Mouse (Mus musculus) ES-E14 (cell line): ENCODE data around the gene Mbd3. TPM values are rescaled to one million over a fixed set of nuclear protein-coding genes. Genes with fewer than 3 reads are reported as not detected.
A peak's percentile ranks its signal among the peaks of the same experiment; 100 is the strongest.

Source experiments
- DNase-seq: peaks from one replicate; pipeline ENCODE4 v3.0.0-alpha.2; 2013; ENCODE audit warnings: low read depth, low spot score
- H3K27ac ChIP-seq: 2 replicates; pipeline ENCODE4 v1.5.1; 2012; ENCODE audit warnings: low read depth, mild to moderate bottlenecking, low read length, moderate library complexity, mixed read lengths; ENCODE audit not compliant: poor library complexity, insufficient read depth, severe bottlenecking
- H3K36me3 ChIP-seq: 2 replicates; pipeline ENCODE4 v1.6.1; 2012; ENCODE audit warnings: mild to moderate bottlenecking, low read length, moderate library complexity, mixed read lengths; ENCODE audit not compliant: control insufficient read depth, poor library complexity, insufficient read depth, severe bottlenecking
- H3K4me1 ChIP-seq, 2 experiments: fragments of 150-350 bp in 1 of 2; sonication (generic) in 1 of 2; 2 replicates each; pipeline ENCODE4 v1.6.1; 2012; ENCODE audit warnings: low read length in 2 of 2, mild to moderate bottlenecking in 1 of 2, mixed read lengths in 1 of 2; ENCODE audit not compliant: control insufficient read depth in 2 of 2, insufficient read depth in 2 of 2, poor library complexity in 1 of 2
- H3K4me3 ChIP-seq, 2 experiments: fragments of 150-350 bp in 1 of 2; sonication (generic) in 1 of 2; 2 replicates each; pipeline ENCODE4 v1.5.1; 2012; ENCODE audit warnings: low read length in 2 of 2, low read depth in 1 of 2, mild to moderate bottlenecking in 1 of 2, mixed read lengths in 1 of 2; ENCODE audit not compliant: insufficient read depth in 1 of 2, poor library complexity in 1 of 2, severe bottlenecking in 1 of 2
- H3K9ac ChIP-seq: 2 replicates; pipeline ENCODE4 v1.6.1; 2012; ENCODE audit warnings: low read depth, mild to moderate bottlenecking, low read length, mixed read lengths; ENCODE audit not compliant: poor library complexity, insufficient read depth, severe bottlenecking
- H3K9me3 ChIP-seq: fragments of 150-350 bp; sonication (generic); 2 replicates; pipeline ENCODE4 v1.6.1; 2012; ENCODE audit warnings: low read depth, mild to moderate bottlenecking, low read length; ENCODE audit not compliant: control insufficient read depth, insufficient read depth
- CHD2 ChIP-seq: IDR thresholded peaks from 2 replicates; pipeline ENCODE4 v1.6.1; 2014; ENCODE audit warnings: mild to moderate bottlenecking, low read depth, low read length, inconsistent platforms
- HCFC1 ChIP-seq: IDR thresholded peaks from 2 replicates; pipeline ENCODE4 v1.6.1; 2012; ENCODE audit warnings: low read length, inconsistent platforms, borderline replicate concordance; ENCODE audit not compliant: insufficient read depth
- MAFK ChIP-seq: IDR thresholded peaks from 2 replicates; pipeline ENCODE4 v1.6.1; 2014; ENCODE audit warnings: mild to moderate bottlenecking, low read depth, low read length, inconsistent platforms; ENCODE audit not compliant: insufficient read depth
- ZC3H11A ChIP-seq: IDR thresholded peaks from 2 replicates; pipeline ENCODE4 v1.6.1; 2012; ENCODE audit warnings: low read depth, mild to moderate bottlenecking, inconsistent platforms, low read length, borderline replicate concordance
- ZNF384 ChIP-seq: IDR thresholded peaks from 2 replicates; pipeline ENCODE4 v1.6.1; 2012; ENCODE audit warnings: low read depth, low read length, inconsistent platforms
- in situ Hi-C, 2 experiments: fragments of 600-800 bp; cut with MboI; formaldehyde crosslinking; loops; one replicate each; pipeline ENCODE4 v1.15.1; 2025; ENCODE audit warnings: low sequenced_read_pairs in 2 of 2, inconsistent platforms in 1 of 2; ENCODE audit not compliant: unreplicated experiment in 2 of 2
- total RNA-seq: library from RNA; depleted of rRNA; stranded (reverse); fragments of 300-350 nt; gene quantifications from 2 replicates; pipeline ENCODE4 v1.2.3, GENCODE M21; 2012

Mbd3 gene
- total RNA-seq, 1 experiment = 131 TPM

- in situ Hi-C loops = no loop called here
- Histone ChIP-seq H3K36me3 (peaks cover 80% of the 10 kb centered on the region), H3K9me3 (no peaks in the 10 kb centered on the region), H3K4me1 (peaks cover 0 to 5% of the 10 kb centered on the region in 2 experiments; a peak in 1 of 4 replicates), H3K9ac (no peak overlapping the region), H3K27ac (no peak overlapping the region), H3K4me3 (peak overlapping the region in 1 of 2 experiments; percentile 49; a peak in 1 of 4 replicates)
- TF ChIP-seq ZC3H11A = no peak
- no peak for TF ChIP-seq CHD2
- TF ChIP-seq HCFC1 = no peak
- TF ChIP-seq MAFK = no peak
- TF ChIP-seq ZNF384 = no peak
- no peak for DNase-seq
These were observed 13.5 kb upstream of the Mbd3 start for GRCm38 (mm10) chr10:80412656-80413541.

GRCm38 (mm10) chr10:80407924-80408323 is 8.6 kb upstream of the Mbd3 start:
- no peaks in the 10 kb centered on the region for H3K9me3 ChIP-seq
- H3K27ac ChIP-seq = no peak overlapping the region
- H3K4me3 ChIP-seq = no peak overlapping the region
- H3K4me1 ChIP-seq = peaks cover 0 to 13% of the 10 kb centered on the region in 2 experiments; a peak in 1 of 4 replicates
- no peak for TF ChIP-seq HCFC1
- no peak for TF ChIP-seq ZNF384
- TF ChIP-seq ZC3H11A = no peak
- TF ChIP-seq CHD2 = no peak
- no peak for TF ChIP-seq MAFK
- no peak for DNase-seq
- in situ Hi-C loops = no loop called here
- peaks cover 49% of the 10 kb centered on the region for H3K36me3 ChIP-seq
- no peak overlapping the region for H3K9ac ChIP-seq

- peak; percentile 87 for DNase-seq
- Histone ChIP-seq H3K27ac (peak within 1 kb of the TSS; percentile 25; the same call in 1 of the 2 replicates), H3K4me1 (peaks cover 0 to 8% of the 10 kb centered on the region in 2 experiments; a peak in 1 of 4 replicates), H3K4me3 (peak within 1 kb of the TSS; percentile 77 to 86), H3K9me3 (no peaks in the 10 kb centered on the region), H3K9ac (peak within 1 kb of the TSS; percentile 89), H3K36me3 (peaks cover 47% of the 10 kb centered on the region)
- TF ChIP-seq ZC3H11A = no peak
- TF ChIP-seq HCFC1 = no peak
- no peak for TF ChIP-seq ZNF384
- no peak for TF ChIP-seq CHD2
- no peak for TF ChIP-seq MAFK
- in situ Hi-C loops = no loop called here
These were observed 7.5 kb upstream of the Mbd3 start, which contains the start of gene Uqcr11 for GRCm38 (mm10) chr10:80406684-80407501. Gene Uqcr11, minus strand, starts transcription at chr10:80406830.

GRCm38 (mm10) chr10:80405481-80406173 is 6.3 kb upstream of the Mbd3 start:
- peaks cover 0 to 10% of the 10 kb centered on the region in 2 experiments; a peak in 2 of 4 replicates for H3K4me1 ChIP-seq
- H3K9ac ChIP-seq = peak overlapping the region; percentile 89
- in situ Hi-C loops = no loop called here
- peaks cover 42% of the 10 kb centered on the region for H3K36me3 ChIP-seq
- H3K4me3 ChIP-seq = peak overlapping the region; percentile 77 to 86
- no peak overlapping the region for H3K27ac ChIP-seq
- no peak for DNase-seq
- no peak for TF ChIP-seq MAFK
- TF ChIP-seq CHD2 = no peak
- TF ChIP-seq ZNF384 = no peak
- TF ChIP-seq ZC3H11A = no peak
- no peak for TF ChIP-seq HCFC1
- no peaks in the 10 kb centered on the region for H3K9me3 ChIP-seq
